Mouse (Mus musculus): Measurements from ENCODE around the gene Zdhhc5. TPM values are rescaled to one million over a fixed set of nuclear protein-coding genes. Genes with fewer than 3 reads are reported as not detected.

Gene Zdhhc5
- total and polyA plus RNA-seq, 3 experiments: 29.3 to 42.9 TPM; not detected in 1

DNA sequence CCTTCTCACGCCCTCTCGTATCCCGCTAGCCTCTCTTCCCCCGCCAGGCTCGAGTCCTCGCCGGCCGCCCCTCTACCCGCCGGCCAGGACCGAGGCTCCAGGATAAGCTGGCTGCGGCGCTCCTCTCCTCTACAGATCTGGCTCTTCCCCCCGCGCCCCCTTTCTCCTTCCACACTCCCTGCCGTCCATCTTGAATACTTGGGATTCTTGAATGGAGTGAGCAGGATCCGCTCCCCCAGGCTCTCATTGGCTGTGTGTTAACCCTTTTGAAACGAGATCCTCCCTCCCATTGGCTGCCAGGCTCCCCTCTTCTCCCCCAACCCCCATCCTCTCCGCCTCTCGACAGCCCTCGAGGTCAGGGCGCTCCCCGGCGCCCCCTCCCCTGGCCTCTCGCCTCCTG, 28.6 kb upstream of the Zdhhc5 start, which contains the start of gene Gm19426:
Gene Gm19426, minus strand, starts transcription at position 95 of the 400 bp plus-strand sequence.
- H3K9ac ChIP-seq (ENCODE audit: control insufficient read depth, low read depth, low read length, poor library complexity, severe bottlenecking): no peak within 1 kb of the TSS
- DNase-seq (ENCODE audit: low read depth, low spot score): no peak
- H3K79me2 ChIP-seq (ENCODE audit: control insufficient read depth, insufficient read depth, low read length, poor library complexity): no peaks in the 10 kb centered on the region
- no peak within 1 kb of the TSS for H3K4me3 ChIP-seq (ENCODE audit: control insufficient read depth in 1 of 2, insufficient read depth in 1 of 2, low read depth in 2 of 2, low read length in 2 of 2)
- TF ChIP-seq POLR2A (IDR thresholded peaks at IDR 0.05; ENCODE audit: control insufficient read depth in 1 of 2, insufficient read depth in 1 of 2, low read depth in 1 of 2, low read length in 2 of 2, poor library complexity in 1 of 2) (no peak), MYB (IDR thresholded peaks at IDR 0.05; ENCODE audit: low read depth, low read length) (no peak), TCF12 (IDR thresholded peaks at IDR 0.05; ENCODE audit: low read depth, low read length) (no peak), ETS1 (IDR thresholded peaks at IDR 0.05; ENCODE audit: low read depth, low read length) (no peak), ZMIZ1 (IDR thresholded peaks at IDR 0.05; ENCODE audit: low read depth, low read length) (no peak), USF2 (IDR thresholded peaks at IDR 0.05; ENCODE audit: borderline replicate concordance in 1 of 2, insufficient read depth in 1 of 2, low read depth in 1 of 2, low read length in 2 of 2) (no peak), NELFE (IDR thresholded peaks at IDR 0.05; ENCODE audit: low read depth, low read length) (no peak), GABPA (IDR thresholded peaks at IDR 0.05; ENCODE audit: low read depth, low read length) (no peak), MYC (IDR thresholded peaks at IDR 0.05; ENCODE audit: low read depth, low read length) (no peak), NRF1 (IDR thresholded peaks at IDR 0.05; ENCODE audit: insufficient read depth, low read depth, low read length, poor library complexity, severe bottlenecking) (no peak), RAD21 (IDR thresholded peaks at IDR 0.05; ENCODE audit: low read depth, low read length) (no peak), GATA1 (IDR thresholded peaks at IDR 0.05; ENCODE audit: low read depth, low read length) (no peak), POLR2AphosphoS2 (IDR thresholded peaks at IDR 0.05; ENCODE audit: low read length) (no peak), RCOR1 (IDR thresholded peaks at IDR 0.05; ENCODE audit: low read depth, low read length) (no peak), TBP (IDR thresholded peaks at IDR 0.05; ENCODE audit: low read depth, low read length) (no peak), CHD1 (IDR thresholded peaks at IDR 0.05; ENCODE audit: low read depth, low read length) (no peak), HCFC1 (IDR thresholded peaks at IDR 0.05; ENCODE audit: low read depth, low read length) (no peak), POLR2AphosphoS5 (IDR thresholded peaks at IDR 0.05; ENCODE audit: borderline replicate concordance, low read depth, low read length) (no peak), MXI1 (IDR thresholded peaks at IDR 0.05; ENCODE audit: low read depth, low read length) (no peak)
- no peaks in the 10 kb centered on the region for H3K4me1 ChIP-seq (ENCODE audit: control insufficient read depth in 1 of 2, insufficient read depth in 2 of 2, low read length in 2 of 2)
- H3K27me3 ChIP-seq (ENCODE audit: control insufficient read depth in 1 of 2, insufficient read depth in 2 of 2, low read length in 2 of 2): peaks cover 13 to 30% of the 10 kb centered on the region in 2 experiments
- no peaks in the 10 kb centered on the region for H3K36me3 ChIP-seq (ENCODE audit: control insufficient read depth in 1 of 2, insufficient read depth in 2 of 2, low read length in 2 of 2)
- no peaks in the 10 kb centered on the region for H3K9me3 ChIP-seq (replicated peaks; ENCODE audit: insufficient read depth, low read length)
- H3K27ac ChIP-seq (ENCODE audit: control insufficient read depth, low read depth, low read length): no peak within 1 kb of the TSS

DNA sequence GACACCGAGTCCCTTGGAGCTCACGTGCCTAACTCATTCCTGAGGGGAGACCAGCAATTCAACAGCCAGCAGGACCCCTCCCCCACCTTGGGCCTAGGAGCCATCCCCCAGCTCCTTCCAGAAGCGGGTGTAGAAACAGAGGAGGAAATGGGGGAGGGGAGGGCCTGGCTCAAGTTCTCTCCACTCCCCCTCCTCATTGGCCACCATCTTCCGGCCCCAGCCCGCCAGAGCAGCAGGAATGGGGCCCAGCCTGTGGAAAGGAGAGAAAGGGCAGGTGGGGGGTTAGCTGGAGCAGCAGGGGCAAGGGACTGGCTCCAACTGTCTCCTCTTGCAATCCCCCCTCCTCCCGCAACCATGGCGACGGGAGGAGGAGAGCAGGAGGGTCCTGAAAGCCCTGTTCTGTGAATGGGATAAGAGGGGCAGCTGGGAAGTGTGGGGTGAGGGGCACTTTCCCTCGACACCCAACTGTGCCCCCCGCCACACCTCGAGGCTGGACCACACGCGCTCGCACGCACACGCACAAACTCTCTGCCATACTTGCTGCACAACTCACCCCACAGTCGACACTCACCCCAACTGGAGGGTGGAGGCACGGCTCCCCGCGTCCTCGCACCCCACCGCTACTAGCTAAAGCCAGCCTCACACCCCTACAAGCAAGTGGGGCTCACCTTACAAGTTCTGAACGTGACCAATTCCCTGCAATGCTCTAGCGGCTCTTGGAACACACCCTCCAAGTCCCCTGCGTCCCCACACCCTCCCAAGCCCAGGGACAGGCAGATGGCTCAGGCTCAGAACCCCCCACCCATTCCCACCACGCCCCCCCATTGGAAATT, 27.7 kb upstream of the Zdhhc5 start:
- no peak overlapping the region for H3K4me3 ChIP-seq (ENCODE audit: control insufficient read depth in 1 of 2, insufficient read depth in 1 of 2, low read depth in 2 of 2, low read length in 2 of 2)
- no peak overlapping the region for H3K27ac ChIP-seq (ENCODE audit: control insufficient read depth, low read depth, low read length)
- H3K27me3 ChIP-seq (ENCODE audit: control insufficient read depth in 1 of 2, insufficient read depth in 2 of 2, low read length in 2 of 2): peaks cover 11 to 25% of the 10 kb centered on the region in 2 experiments
- no peak for DNase-seq (ENCODE audit: low read depth, low spot score)
- H3K9ac ChIP-seq (ENCODE audit: control insufficient read depth, low read depth, low read length, poor library complexity, severe bottlenecking): no peak overlapping the region
- TF ChIP-seq TCF12 (IDR thresholded peaks at IDR 0.05; ENCODE audit: low read depth, low read length) (no peak), MYC (IDR thresholded peaks at IDR 0.05; ENCODE audit: low read depth, low read length) (no peak), TAL1 (IDR thresholded peaks at IDR 0.05; ENCODE audit: low read length) (no peak), MAX (IDR thresholded peaks at IDR 0.05; ENCODE audit: low read length) (no peak), BHLHE40 (IDR thresholded peaks at IDR 0.05; ENCODE audit: borderline replicate concordance, low read depth, low read length) (no peak), POLR2A (IDR thresholded peaks at IDR 0.05; ENCODE audit: control insufficient read depth in 1 of 2, insufficient read depth in 1 of 2, low read depth in 1 of 2, low read length in 2 of 2, poor library complexity in 1 of 2) (no peak), MYB (IDR thresholded peaks at IDR 0.05; ENCODE audit: low read depth, low read length) (no peak), NRF1 (IDR thresholded peaks at IDR 0.05; ENCODE audit: insufficient read depth, low read depth, low read length, poor library complexity, severe bottlenecking) (no peak), NELFE (IDR thresholded peaks at IDR 0.05; ENCODE audit: low read depth, low read length) (no peak), GABPA (IDR thresholded peaks at IDR 0.05; ENCODE audit: low read depth, low read length) (no peak), HCFC1 (IDR thresholded peaks at IDR 0.05; ENCODE audit: low read depth, low read length) (no peak), GATA1 (IDR thresholded peaks at IDR 0.05; ENCODE audit: low read depth, low read length) (no peak), EP300 (IDR thresholded peaks at IDR 0.05; ENCODE audit: low read depth in 1 of 2, low read length in 2 of 2) (no peak), ZC3H11A (IDR thresholded peaks at IDR 0.05; ENCODE audit: low read depth, low read length) (no peak)
- H3K9me3 ChIP-seq (replicated peaks; ENCODE audit: insufficient read depth, low read length): no peaks in the 10 kb centered on the region
- no peaks in the 10 kb centered on the region for H3K79me2 ChIP-seq (ENCODE audit: control insufficient read depth, insufficient read depth, low read length, poor library complexity)
- no peaks in the 10 kb centered on the region for H3K36me3 ChIP-seq (ENCODE audit: control insufficient read depth in 1 of 2, insufficient read depth in 2 of 2, low read length in 2 of 2)
- H3K4me1 ChIP-seq (ENCODE audit: control insufficient read depth in 1 of 2, insufficient read depth in 2 of 2, low read length in 2 of 2): no peaks in the 10 kb centered on the region
